Mouse (Mus musculus): ENCODE measurements at regions not wholly inside any gene's neighbourhood (a gene's known extent, or its start where the extent isn't known, plus 50 kb on each side); places are given as distances from the start of the nearest gene placed in this dataset.

DNA sequence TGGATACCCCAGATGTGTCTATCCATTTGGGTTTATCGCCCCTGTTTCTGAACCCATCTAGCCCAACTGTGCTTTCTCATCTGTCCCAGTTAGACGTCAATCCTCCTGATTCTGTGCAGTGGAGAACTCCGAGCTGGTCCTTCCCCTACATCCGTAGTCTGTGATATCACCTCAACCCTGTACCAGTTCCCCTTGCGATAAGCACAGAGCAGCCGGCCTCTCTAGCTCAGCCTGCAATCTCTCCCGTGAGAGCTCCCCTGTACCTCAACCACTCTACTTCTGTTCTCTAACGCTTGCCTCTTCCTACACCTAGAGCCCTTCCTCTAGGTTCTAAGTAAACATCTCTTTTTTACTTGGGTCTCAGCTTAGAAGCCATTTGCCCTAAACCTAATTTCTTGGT lies 211.5 kb downstream of the Galc start:
- no peaks in the 10 kb centered on the region for H3K27me3 ChIP-seq (ENCODE audit: control insufficient read depth, insufficient read depth, low read length)
- H3K4me1 ChIP-seq (ENCODE audit: control insufficient read depth, insufficient read depth, low read length): peaks cover 4% of the 10 kb centered on the region
- no peak overlapping the region for H3K4me3 ChIP-seq (ENCODE audit: low read length)
- no peak overlapping the region for H3K9ac ChIP-seq (ENCODE audit: low read depth, low read length)
- H3K36me3 ChIP-seq (ENCODE audit: control insufficient read depth, insufficient read depth, low read length): no peaks in the 10 kb centered on the region
- no peak for ATAC-seq (ENCODE audit: low FRiP score, low TSS enrichment)
- 91% methylated on average over 8 of the region's 8 CpGs for whole genome bisulfite sequencing
- no peaks in the 10 kb centered on the region for H3K9me3 ChIP-seq (ENCODE audit: control insufficient read depth, low read length)
- H3K4me2 ChIP-seq (replicated peaks; ENCODE audit: low read depth, low read length): no peak overlapping the region
- no peak overlapping the region for H3K27ac ChIP-seq (ENCODE audit: low read depth, low read length)

GRCm38 (mm10) chr12:98046459-98047440 lies 212.5 kb downstream of the Galc start:
- H3K4me2 ChIP-seq (replicated peaks; ENCODE audit: low read depth, low read length): no peak overlapping the region
- no peaks in the 10 kb centered on the region for H3K36me3 ChIP-seq (ENCODE audit: control insufficient read depth, insufficient read depth, low read length)
- H3K27me3 ChIP-seq (ENCODE audit: control insufficient read depth, insufficient read depth, low read length): no peaks in the 10 kb centered on the region
- no peaks in the 10 kb centered on the region for H3K9me3 ChIP-seq (ENCODE audit: control insufficient read depth, low read length)
- WGBS: 76% methylated on average over 11 of the region's 11 CpGs
- no peak overlapping the region for H3K27ac ChIP-seq (ENCODE audit: low read depth, low read length)
- H3K4me3 ChIP-seq (ENCODE audit: low read length): no peak overlapping the region
- H3K9ac ChIP-seq (ENCODE audit: low read depth, low read length): no peak overlapping the region
- peaks cover 4% of the 10 kb centered on the region for H3K4me1 ChIP-seq (ENCODE audit: control insufficient read depth, insufficient read depth, low read length)
- no peak for ATAC-seq (ENCODE audit: low FRiP score, low TSS enrichment)

DNA sequence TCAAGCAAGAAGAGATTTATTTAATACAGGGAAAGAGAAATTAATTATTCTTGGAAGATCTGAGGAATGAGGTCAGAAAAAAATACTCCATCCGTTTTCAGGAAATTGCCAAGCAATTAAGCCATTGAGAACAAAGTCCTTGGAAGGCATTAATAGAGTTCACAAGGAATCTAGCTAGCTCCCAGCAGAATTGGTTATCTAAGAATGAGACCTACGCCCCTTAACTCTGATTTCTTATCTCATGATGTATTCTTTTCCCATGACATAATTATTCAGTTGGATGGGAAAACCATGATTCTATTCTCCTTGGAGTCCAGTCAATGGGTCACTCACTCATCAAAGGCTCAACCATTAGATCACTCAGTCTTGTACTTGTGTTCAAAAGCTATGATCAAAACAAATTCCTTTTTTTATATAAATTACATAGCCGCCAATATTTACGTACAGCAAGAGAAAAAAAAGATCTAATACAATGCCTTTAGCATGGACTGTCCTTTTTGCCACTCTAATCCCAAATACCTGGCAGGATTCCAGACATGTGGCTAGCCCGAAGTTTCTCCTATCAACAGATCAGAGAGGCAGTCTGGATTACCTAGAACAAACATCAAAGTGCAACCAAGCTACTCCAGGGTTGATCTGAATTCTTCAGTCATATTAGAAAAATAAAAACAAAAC lies 213.3 kb downstream of the Galc start:
- H3K27me3 ChIP-seq (ENCODE audit: control insufficient read depth, insufficient read depth, low read length): no peaks in the 10 kb centered on the region
- no peak overlapping the region for H3K9ac ChIP-seq (ENCODE audit: low read depth, low read length)
- H3K4me1 ChIP-seq (ENCODE audit: control insufficient read depth, insufficient read depth, low read length): peaks cover 4% of the 10 kb centered on the region
- no peaks in the 10 kb centered on the region for H3K9me3 ChIP-seq (ENCODE audit: control insufficient read depth, low read length)
- no peaks in the 10 kb centered on the region for H3K36me3 ChIP-seq (ENCODE audit: control insufficient read depth, insufficient read depth, low read length)
- no peak overlapping the region for H3K27ac ChIP-seq (ENCODE audit: low read depth, low read length)
- H3K4me3 ChIP-seq (ENCODE audit: low read length): no peak overlapping the region
- WGBS: 74% methylated on average over 5 of the region's 5 CpGs
- no peak for ATAC-seq (ENCODE audit: low FRiP score, low TSS enrichment)
- H3K4me2 ChIP-seq (replicated peaks; ENCODE audit: low read depth, low read length): no peak overlapping the region

DNA sequence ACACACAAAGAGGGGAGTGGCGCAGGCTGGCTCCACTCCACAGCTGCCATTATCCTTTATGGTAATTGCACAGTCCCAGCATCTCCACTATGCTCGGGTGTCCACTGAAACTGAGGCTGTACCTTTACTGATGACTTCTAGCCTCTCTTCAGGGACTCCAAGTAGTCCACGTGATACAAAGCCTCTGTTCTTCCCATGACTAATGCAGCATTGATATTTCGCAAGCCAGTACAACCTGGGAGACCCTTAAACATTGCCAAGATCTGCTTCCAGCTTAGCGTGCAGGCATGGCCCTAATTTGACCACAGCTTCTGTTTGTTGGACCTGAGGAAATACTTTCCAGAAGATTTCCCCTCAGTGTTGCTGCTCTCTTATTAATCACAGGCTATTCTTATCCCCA lies 215.8 kb downstream of the Galc start:
- H3K4me2 ChIP-seq (replicated peaks; ENCODE audit: low read depth, low read length): no peak overlapping the region

DNA sequence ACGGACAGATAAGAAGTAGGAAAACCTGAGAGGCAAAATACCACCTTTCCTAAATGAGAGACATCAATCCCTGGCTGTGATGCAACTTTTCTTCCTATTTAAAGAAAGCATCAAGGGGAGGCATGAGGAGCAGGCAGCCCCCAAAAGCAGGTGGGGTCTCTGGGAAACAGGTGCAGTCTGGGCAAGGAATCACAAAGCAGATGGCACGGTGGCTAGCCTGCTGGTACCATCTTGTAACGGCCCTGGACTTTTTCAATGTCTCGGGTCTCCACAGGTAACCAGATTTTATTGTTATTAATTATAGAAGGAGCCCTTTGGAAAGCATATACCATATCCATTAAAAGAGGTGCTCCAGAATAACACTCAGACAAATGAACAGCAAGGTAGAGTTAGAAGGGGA lies 219.6 kb downstream of the Galc start:
- 90% methylated on average over 4 of the region's 4 CpGs for WGBS
- Histone ChIP-seq H3K4me3 (ENCODE audit: low read length) (no peak overlapping the region), H3K9me3 (ENCODE audit: control insufficient read depth, low read length) (no peaks in the 10 kb centered on the region), H3K4me2 (replicated peaks; ENCODE audit: low read depth, low read length) (no peak overlapping the region), H3K9ac (ENCODE audit: low read depth, low read length) (no peak overlapping the region), H3K27ac (ENCODE audit: low read depth, low read length) (no peak overlapping the region), H3K27me3 (ENCODE audit: control insufficient read depth, insufficient read depth, low read length) (no peaks in the 10 kb centered on the region), H3K36me3 (ENCODE audit: control insufficient read depth, insufficient read depth, low read length) (no peaks in the 10 kb centered on the region), H3K4me1 (ENCODE audit: control insufficient read depth, insufficient read depth, low read length) (no peaks in the 10 kb centered on the region)
- no peak for ATAC-seq (ENCODE audit: low FRiP score, low TSS enrichment)

More for the DNA sequence above, 215.8 kb downstream of the Galc start:
- WGBS: 80% methylated on average over 5 of the region's 5 CpGs
- Histone ChIP-seq H3K4me1 (ENCODE audit: control insufficient read depth, insufficient read depth, low read length) (no peaks in the 10 kb centered on the region), H3K9me3 (ENCODE audit: control insufficient read depth, low read length) (no peaks in the 10 kb centered on the region), H3K36me3 (ENCODE audit: control insufficient read depth, insufficient read depth, low read length) (no peaks in the 10 kb centered on the region), H3K9ac (ENCODE audit: low read depth, low read length) (no peak overlapping the region), H3K27ac (ENCODE audit: low read depth, low read length) (no peak overlapping the region), H3K4me3 (ENCODE audit: low read length) (no peak overlapping the region), H3K27me3 (ENCODE audit: control insufficient read depth, insufficient read depth, low read length) (no peaks in the 10 kb centered on the region)
- no peak for ATAC-seq (ENCODE audit: low FRiP score, low TSS enrichment)

- Histone ChIP-seq H3K4me3 (ENCODE audit: low read length) (no peak overlapping the region), H3K4me2 (replicated peaks; ENCODE audit: low read depth, low read length) (no peak overlapping the region), H3K9ac (ENCODE audit: low read depth, low read length) (no peak overlapping the region), H3K9me3 (ENCODE audit: control insufficient read depth, low read length) (no peaks in the 10 kb centered on the region), H3K27ac (ENCODE audit: low read depth, low read length) (no peak overlapping the region), H3K36me3 (ENCODE audit: control insufficient read depth, insufficient read depth, low read length) (no peaks in the 10 kb centered on the region), H3K4me1 (ENCODE audit: control insufficient read depth, insufficient read depth, low read length) (no peaks in the 10 kb centered on the region), H3K27me3 (ENCODE audit: control insufficient read depth, insufficient read depth, low read length) (no peaks in the 10 kb centered on the region)
- no peak for ATAC-seq (ENCODE audit: low FRiP score, low TSS enrichment)
- WGBS: 84% methylated on average over 6 of the region's 6 CpGs
These were observed 235.6 kb downstream of the Galc start for GRCm38 (mm10) chr12:98023655-98024054.

DNA sequence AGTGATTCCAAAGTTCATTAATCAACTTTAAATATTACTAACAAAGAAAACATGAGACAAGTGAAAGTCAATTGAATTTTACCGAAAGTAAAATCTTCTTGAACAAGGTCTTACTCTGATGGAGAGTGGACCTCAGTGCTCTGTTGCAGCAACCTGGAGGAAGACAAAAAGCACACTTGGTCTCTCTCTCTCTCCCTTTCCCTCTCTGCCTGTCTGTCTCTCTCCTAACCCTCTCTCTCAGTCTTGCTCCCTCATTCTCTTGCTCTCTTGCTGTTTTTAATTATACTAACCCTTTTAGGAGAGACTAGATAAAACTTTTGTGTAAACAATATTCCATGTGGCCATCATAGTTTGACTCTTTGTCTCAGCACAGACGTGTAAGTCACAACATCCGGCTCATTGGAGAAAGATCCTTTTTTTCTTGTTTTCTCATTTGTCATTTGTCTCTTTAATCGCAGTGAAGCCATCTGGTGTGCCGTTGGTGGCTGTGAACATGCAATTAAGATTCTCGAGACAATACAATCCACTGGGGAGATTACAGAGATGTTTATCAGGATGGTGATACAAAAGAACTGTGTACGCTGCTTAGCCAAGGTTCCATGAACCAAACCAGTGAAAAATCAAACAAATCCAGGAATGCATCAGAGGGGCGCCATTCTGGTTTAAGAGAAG lies 244.5 kb downstream of the Galc start:
- H3K27me3 ChIP-seq (ENCODE audit: control insufficient read depth, insufficient read depth, low read length): no peaks in the 10 kb centered on the region
- no peaks in the 10 kb centered on the region for H3K9me3 ChIP-seq (ENCODE audit: control insufficient read depth, low read length)
- H3K4me1 ChIP-seq (ENCODE audit: control insufficient read depth, insufficient read depth, low read length): no peaks in the 10 kb centered on the region
- H3K27ac ChIP-seq (ENCODE audit: low read depth, low read length): no peak overlapping the region
- no peaks in the 10 kb centered on the region for H3K36me3 ChIP-seq (ENCODE audit: control insufficient read depth, insufficient read depth, low read length)
- no peak overlapping the region for H3K4me2 ChIP-seq (replicated peaks; ENCODE audit: low read depth, low read length)
- H3K4me3 ChIP-seq (ENCODE audit: low read length): no peak overlapping the region
- no peak for ATAC-seq (ENCODE audit: low FRiP score, low TSS enrichment)
- H3K9ac ChIP-seq (ENCODE audit: low read depth, low read length): no peak overlapping the region
- WGBS: 58% methylated on average over 8 of the region's 8 CpGs

DNA sequence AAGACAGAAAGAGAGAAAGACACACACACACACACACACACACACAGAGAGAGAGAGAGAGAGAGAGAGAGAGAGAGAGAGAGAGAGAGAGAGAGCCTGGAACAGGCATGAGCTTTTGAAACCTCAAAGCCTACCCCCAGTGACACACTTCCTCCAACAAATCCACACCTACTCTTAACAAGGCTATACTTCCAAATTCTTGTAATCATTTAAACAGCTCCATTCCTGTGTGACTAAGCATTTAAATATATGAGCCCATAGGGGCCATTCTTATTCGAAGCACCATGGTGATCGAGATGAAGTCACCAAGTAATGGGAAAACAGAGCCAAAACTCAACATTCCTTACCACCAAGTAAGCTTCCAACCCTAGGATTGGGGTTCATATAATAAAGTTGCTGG lies 250.1 kb downstream of the Galc start:
- 80% methylated on average over 2 of the region's 2 CpGs for WGBS
- peaks cover 7% of the 10 kb centered on the region; the same call in 1 of the 2 replicates for H3K4me1 ChIP-seq (ENCODE audit: control insufficient read depth, insufficient read depth, low read length)
- no peaks in the 10 kb centered on the region for H3K27me3 ChIP-seq (ENCODE audit: control insufficient read depth, insufficient read depth, low read length)
- H3K4me2 ChIP-seq (replicated peaks; ENCODE audit: low read depth, low read length): no peak overlapping the region
- no peak for ATAC-seq (ENCODE audit: low FRiP score, low TSS enrichment)
- H3K9me3 ChIP-seq (ENCODE audit: control insufficient read depth, low read length): no peaks in the 10 kb centered on the region
- H3K27ac ChIP-seq (ENCODE audit: low read depth, low read length): no peak overlapping the region
- no peak overlapping the region for H3K9ac ChIP-seq (ENCODE audit: low read depth, low read length)
- H3K36me3 ChIP-seq (ENCODE audit: control insufficient read depth, insufficient read depth, low read length): no peaks in the 10 kb centered on the region
- no peak overlapping the region for H3K4me3 ChIP-seq (ENCODE audit: low read length)
